Mouse (Mus musculus) C3H10T1/2 (cell line): Measurements from ENCODE around the gene Gm10260. TPM values are rescaled to one million over a fixed set of nuclear protein-coding genes. Genes with fewer than 3 reads are reported as not detected.

Experiments used
- polyA plus RNA-seq, 2 experiments: library from polyadenylated mRNA; unstranded; fragments of >200 nt; fragmentation: generic; extraction: Trizol; gene quantifications; one replicate each; pipeline ENCODE4 v1.2.1; 2012; ENCODE audit warnings: missing spikeins in 2 of 2

Gm10260 gene
- polyA plus RNA-seq, result 1,000 to 10,000 TPM; 5,090 to 6,640 TPM

DNA sequence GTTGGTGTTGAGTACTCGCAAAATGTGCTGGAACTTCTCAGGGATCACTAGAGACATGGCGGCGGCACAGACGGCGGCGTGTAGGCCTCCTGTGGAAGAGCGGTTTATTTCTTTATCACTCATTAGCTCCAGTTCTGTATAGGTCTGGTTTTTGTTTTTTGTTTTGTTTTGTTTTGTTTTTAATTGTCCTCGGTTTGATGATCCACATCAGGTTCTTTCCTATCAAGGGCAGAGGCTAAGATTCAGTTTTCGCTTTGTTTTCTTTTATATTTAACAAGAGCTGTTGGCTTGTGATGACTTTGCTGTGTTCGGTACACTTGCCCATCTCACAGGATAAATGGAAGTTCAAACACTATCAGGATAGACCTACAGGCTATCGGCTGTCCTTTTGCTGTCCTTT is at the start of gene Gm10260:
Gene Gm10260 (minus strand): TSS at position 101 of the 400 bp plus-strand sequence.

